In genomic region chr6:51108336-51108956, GRCm38 (mm10) we compare ENCODE assay signal across 12 mouse cellular contexts.
DNase-seq lines count a peak whose midpoint lies in the region; ATAC-seq and TF ChIP-seq lines count a peak whose summit lies in the region.
"Had no signal": no experiment of that assay in that cellular context is flagged by ENCODE, and none has a peak within 500 bp of the region (broad histone marks: within the 10 kb centered on the region; RNA-seq: fewer than 3 reads in every experiment).

No protein-coding gene starts in this region.

- no peak for ATAC-seq in hindbrain, embryonic 16.5 days
- ATAC-seq: forebrain, embryonic 16.5 days; midbrain, embryonic 16.5 days had no signal

- no peak for TF ChIP-seq CTCF in embryonic fibroblast, embryonic 13.5 days (IDR thresholded peaks at IDR 0.05; ENCODE audit: borderline replicate concordance, insufficient read depth, low read length)

- no peak for TF ChIP-seq POLR2A in embryonic fibroblast, embryonic 13.5 days (IDR thresholded peaks at IDR 0.05; ENCODE audit: low read depth, low read length)

- no peaks in the 10 kb centered on the region for H3K9me3 ChIP-seq in hindbrain, embryonic 10.5 days
- H3K9me3 ChIP-seq in hindbrain, embryonic 16.5 days (ENCODE audit: control insufficient read depth, low read length): no peaks in the 10 kb centered on the region

- no peaks in the 10 kb centered on the region for H3K36me3 ChIP-seq in hindbrain, embryonic 10.5 days
- no peaks in the 10 kb centered on the region for H3K36me3 ChIP-seq in hindbrain, embryonic 16.5 days (ENCODE audit: control insufficient read depth, insufficient read depth, low read length)

- H3K4me1 ChIP-seq in hindbrain, embryonic 10.5 days (replicated peaks): no peaks in the 10 kb centered on the region; the same call in 1 of the 2 replicates
- H3K4me1 ChIP-seq in hindbrain, embryonic 16.5 days (ENCODE audit: control insufficient read depth, insufficient read depth, low read depth, low read length): no peaks in the 10 kb centered on the region
- no peaks in the 10 kb centered on the region for H3K4me1 ChIP-seq in embryonic fibroblast, embryonic 13.5 days (ENCODE audit: control insufficient read depth, insufficient read depth, low read length)

- H3K9ac ChIP-seq in hindbrain, embryonic 16.5 days (ENCODE audit: low read depth, low read length): no peak overlapping the region

- no peaks in the 10 kb centered on the region for H3K27me3 ChIP-seq in hindbrain, embryonic 10.5 days (ENCODE audit: insufficient read depth, poor library complexity, severe bottlenecking)
- no peaks in the 10 kb centered on the region for H3K27me3 ChIP-seq in hindbrain, embryonic 16.5 days (replicated peaks; ENCODE audit: control insufficient read depth, insufficient read depth, low read length)

- peak; percentile 60 for DNase-seq in hindbrain, embryonic 10.5 days (ENCODE audit: low spot score)
- DNase-seq in Muller cell, postnatal 12 days (ENCODE audit: inconsistent ontology term): peak; percentile 14
- peak; percentile 78 for DNase-seq in ZHBTc4 (ENCODE audit: low read depth, low spot score)
- no peak for DNase-seq in T-cell, adult 2 months (ENCODE audit: low spot score)
- DNase-seq in adrenal gland, postnatal 10 days: no peak
- DNase-seq in retina, embryonic 14.5 days (ENCODE audit: low spot score): no peak
- DNase-seq: kidney, postnatal 25 days; right cerebral cortex, postnatal 25 days had no signal

- no peak overlapping the region for H3K4me2 ChIP-seq in hindbrain, embryonic 16.5 days (ENCODE audit: low read length)

- no peak overlapping the region for H3K4me3 ChIP-seq in hindbrain, embryonic 10.5 days
- no peak overlapping the region for H3K4me3 ChIP-seq in hindbrain, embryonic 16.5 days (ENCODE audit: low read length)
- H3K4me3 ChIP-seq in embryonic fibroblast, embryonic 13.5 days (ENCODE audit: insufficient read depth, low read length): no peak overlapping the region

- 31% methylated on average over 8 of the region's 8 CpGs for WGBS in hindbrain, embryonic 10.5 days
- WGBS in hindbrain, embryonic 16.5 days: 50% methylated on average over 8 of the region's 8 CpGs

- 0 out of 2 replicates have a peak overlapping the region, but pooled peaks have one; percentile 8 for H3K27ac ChIP-seq in hindbrain, embryonic 10.5 days
- no peak overlapping the region for H3K27ac ChIP-seq in hindbrain, embryonic 16.5 days (ENCODE audit: low read depth, low read length)
- H3K27ac ChIP-seq in embryonic fibroblast, embryonic 13.5 days (ENCODE audit: insufficient read depth, low read length): peak overlapping the region; percentile 29; the same call in 1 of the 2 replicates

Comparison
In these comparisons a context has a peak if more than half of its experiments do, and no peak if none do; other contexts are left out.
1. DNase-seq: peak in hindbrain, embryonic 10.5 days (single experiment), Muller cell, postnatal 12 days (single experiment) and ZHBTc4 (single experiment); none in T-cell, adult 2 months (single experiment), adrenal gland, postnatal 10 days (single experiment) and retina, embryonic 14.5 days (single experiment).